Mouse (Mus musculus): ENCODE measurements around the gene 6430571L13Rik.

Gene 6430571L13Rik

GRCm38 (mm10) chr9:107400666-107401285, 60.4 kb downstream of the 6430571L13Rik start:
- in situ Hi-C loops (cut with MboI; ENCODE audit: unreplicated experiment in 2 of 2) = no loop called here

Data from v-Abl transformed pro-B cells (cell line).